Mouse (Mus musculus): ENCODE data around the gene Top3b.
"Not testable (repeated sequence)": the region's sequence is repeated elsewhere in the genome, so short reads cannot be mapped to it uniquely, and the experiment has no call there.

The Top3b gene

GRCm38 (mm10) chr16:16896382-16897055 is 26.0 kb downstream of the Top3b start, which contains the start of gene Ppm1f:
Gene Ppm1f, plus strand, starts transcription at chr16:16896469.
- DNase-seq (ENCODE audit: extremely low spot score, low spot score): peak; percentile 95

- no peak for DNase-seq (ENCODE audit: extremely low spot score, low spot score)
Measured at GRCm38 (mm10) chr16:16897056-16897584, 26.6 kb downstream of the Top3b start.

GRCm38 (mm10) chr16:16902329-16902728 is 31.8 kb downstream of the Top3b start:
- DNase-seq (ENCODE audit: extremely low spot score, low spot score): no peak

GRCm38 (mm10) chr16:16903188-16903587 is 32.7 kb downstream of the Top3b start:
- no peak for DNase-seq (ENCODE audit: extremely low spot score, low spot score)

- DNase-seq (ENCODE audit: extremely low spot score, low spot score): no peak
Measured at GRCm38 (mm10) chr16:16907799-16908198, 37.3 kb downstream of the Top3b start.

- peak; percentile 84 for DNase-seq (ENCODE audit: extremely low spot score, low spot score)
Measured at GRCm38 (mm10) chr16:16911641-16912597, 41.4 kb downstream of the Top3b start.

GRCm38 (mm10) chr16:16913440-16913839 is 42.9 kb downstream of the Top3b start:
- no peak for DNase-seq (ENCODE audit: extremely low spot score, low spot score)

- DNase-seq (ENCODE audit: extremely low spot score, low spot score): no peak
Measured at GRCm38 (mm10) chr16:16918441-16919117, 48.0 kb downstream of the Top3b start.

- DNase-seq (ENCODE audit: extremely low spot score, low spot score): no peak
Measured at GRCm38 (mm10) chr16:16921021-16921435, 50.5 kb downstream of the Top3b start.

- DNase-seq (ENCODE audit: extremely low spot score, low spot score): no peak
Measured at GRCm38 (mm10) chr16:16924481-16924880, 53.9 kb downstream of the Top3b start.

- no peak for DNase-seq (ENCODE audit: extremely low spot score, low spot score)
Measured at GRCm38 (mm10) chr16:16926536-16926935, 56.0 kb downstream of the Top3b start.

- DNase-seq (ENCODE audit: extremely low spot score, low spot score): not testable (repeated sequence)
Measured at GRCm38 (mm10) chr16:16928908-16929307, 58.4 kb downstream of the Top3b start.

- no peak for DNase-seq (ENCODE audit: extremely low spot score, low spot score)
Measured at GRCm38 (mm10) chr16:16930326-16930725, 59.8 kb downstream of the Top3b start.

GRCm38 (mm10) chr16:16930810-16931296 is 60.3 kb downstream of the Top3b start:
- DNase-seq (ENCODE audit: extremely low spot score, low spot score): no peak

- DNase-seq (ENCODE audit: extremely low spot score, low spot score): no peak
Measured at GRCm38 (mm10) chr16:16939543-16939942, 69.0 kb downstream of the Top3b start.

- no peak for DNase-seq (ENCODE audit: extremely low spot score, low spot score)
Measured at GRCm38 (mm10) chr16:16941078-16941477, 70.5 kb downstream of the Top3b start.
